Mouse (Mus musculus) cerebellum, postnatal 25 days (tissue): ENCODE results near the gene A030005L19Rik.
"Not testable (repeated sequence)": the region's sequence is repeated elsewhere in the genome, so short reads cannot be mapped to it uniquely, and the experiment has no call there.

Experiments
- DNase-seq, 2 experiments: peaks; one replicate each; pipeline ENCODE4 v3.0.0; 2021; ENCODE audit warnings: mixed read lengths in 2 of 2

A030005L19Rik gene

GRCm38 (mm10) chr1:82913025-82913424, at the start of gene A030005L19Rik:
A030005L19Rik (plus strand) TSS chr1:82913325.
- no peak for DNase-seq

GRCm38 (mm10) chr1:82870202-82870601, 42.9 kb upstream of the A030005L19Rik start:
- DNase-seq, result no peak

- DNase-seq, result no peak
Measured at GRCm38 (mm10) chr1:82879172-82879571, 34.0 kb upstream of the A030005L19Rik start.

- DNase-seq, result no peak
Measured at GRCm38 (mm10) chr1:82880196-82880595, 32.9 kb upstream of the A030005L19Rik start.

- peak; percentile 45 to 63 for DNase-seq
Measured at GRCm38 (mm10) chr1:82893269-82893668, 19.9 kb upstream of the A030005L19Rik start.

- DNase-seq, result no peak
Measured at GRCm38 (mm10) chr1:82900567-82900966, 12.6 kb upstream of the A030005L19Rik start.

- DNase-seq, result no peak
Measured at GRCm38 (mm10) chr1:82901201-82901600, 11.9 kb upstream of the A030005L19Rik start.

- DNase-seq, result no peak
Measured at GRCm38 (mm10) chr1:82905886-82906285, 7.2 kb upstream of the A030005L19Rik start.

GRCm38 (mm10) chr1:82913434-82913833, 309 bp downstream of the A030005L19Rik start:
- DNase-seq, result not testable (repeated sequence)

GRCm38 (mm10) chr1:82924650-82925049, 11.5 kb downstream of the A030005L19Rik start, which contains the start of gene A030014E15Rik:
A030014E15Rik (plus strand) TSS chr1:82924917.
- no peak for DNase-seq

GRCm38 (mm10) chr1:82930558-82930957, 17.4 kb downstream of the A030005L19Rik start:
- DNase-seq, result not testable (repeated sequence)

GRCm38 (mm10) chr1:82931326-82931725, 18.2 kb downstream of the A030005L19Rik start, which contains the start of gene Gm6217:
Gm6217 (minus strand) TSS chr1:82931399.
- DNase-seq, result not testable (repeated sequence)

- no peak for DNase-seq
Measured at GRCm38 (mm10) chr1:82938666-82939065, 25.5 kb downstream of the A030005L19Rik start.

- not testable (repeated sequence) for DNase-seq
Measured at GRCm38 (mm10) chr1:82942505-82942904, 29.4 kb downstream of the A030005L19Rik start.

GRCm38 (mm10) chr1:82943295-82943694, 30.2 kb downstream of the A030005L19Rik start, which contains the start of gene A030003K21Rik:
A030003K21Rik (minus strand) TSS chr1:82943388.
- DNase-seq, result not testable (repeated sequence)

- DNase-seq, result not testable (repeated sequence)
Measured at GRCm38 (mm10) chr1:82946029-82946428, 32.9 kb downstream of the A030005L19Rik start.

GRCm38 (mm10) chr1:82948601-82949000, 35.5 kb downstream of the A030005L19Rik start:
- DNase-seq, result no peak

GRCm38 (mm10) chr1:82955913-82956312, 42.8 kb downstream of the A030005L19Rik start, which contains the start of gene Gm7544:
Gm7544 (minus strand) TSS chr1:82956013.
- DNase-seq, result not testable (repeated sequence)

GRCm38 (mm10) chr1:82959870-82960385, 46.8 kb downstream of the A030005L19Rik start, which contains the start of gene Gm47955:
Gm47955 (plus strand) TSS chr1:82960286.
- DNase-seq, result no peak
